Mouse (Mus musculus): ENCODE measurements around the gene Klkb1.

- TF ChIP-seq CTCF (IDR thresholded peaks at IDR 0.05; ENCODE audit: low read depth), result no peak
- TF ChIP-seq EP300 (IDR thresholded peaks at IDR 0.05; ENCODE audit: low read depth), result no peak
These were observed 25.6 kb downstream of the Klkb1 start for GRCm38 (mm10) chr8:45269056-45269455.

Data from heart, postnatal 0 days (tissue).